Mouse (Mus musculus) G1E (cell line): ENCODE data around the gene Nop2. TPM values are rescaled to one million over a fixed set of nuclear protein-coding genes. Genes with fewer than 3 reads are reported as not detected.

Experiments used
- ATAC-seq: 2 replicates; pipeline ENCODE4 v1.8.0; 2016; ENCODE audit warnings: mild to moderate bottlenecking; ENCODE audit not compliant: insufficient number of reproducible peaks, poor library complexity, low FRiP score, severe bottlenecking; ENCODE audit errors: extremely low read depth
- DNase-seq: peaks from one replicate; pipeline ENCODE4 v3.0.0; 2012; ENCODE audit warnings: low spot score
- H3K27me3 ChIP-seq: 2 replicates; pipeline ENCODE4 v1.6.1; 2012; ENCODE audit warnings: mild to moderate bottlenecking, low read length, inconsistent platforms; ENCODE audit not compliant: insufficient read depth
- H3K36me3 ChIP-seq: replicated peaks from 2 replicates; pipeline ENCODE3; 2012; ENCODE audit warnings: mild to moderate bottlenecking, inconsistent platforms
- H3K4me1 ChIP-seq: 2 replicates; pipeline ENCODE4 v1.6.1; 2012; ENCODE audit warnings: low read depth, low read length, inconsistent platforms, mixed read lengths; ENCODE audit not compliant: insufficient read depth
- H3K4me3 ChIP-seq: 2 replicates; pipeline ENCODE4 v1.5.1; 2012; ENCODE audit warnings: low read depth, mild to moderate bottlenecking, inconsistent platforms, low read length, moderate library complexity, mixed read lengths
- H3K9me3 ChIP-seq: replicated peaks from 2 replicates; pipeline ENCODE4 v1.6.1; 2012; ENCODE audit warnings: inconsistent platforms
- CTCF ChIP-seq: IDR thresholded peaks from 2 replicates; pipeline ENCODE4 v1.5.1; 2012; ENCODE audit warnings: low read depth, low read length, inconsistent platforms, mixed read lengths
- GATA1 ChIP-seq: IDR thresholded peaks from 2 replicates; pipeline ENCODE4 v1.6.1; 2012; ENCODE audit warnings: borderline replicate concordance, low read length, inconsistent platforms, mixed read lengths
- GATA2 ChIP-seq: IDR thresholded peaks from 2 replicates; pipeline ENCODE4 v1.6.1; 2012; ENCODE audit warnings: low read depth, low read length, inconsistent platforms, borderline replicate concordance
- POLR2AphosphoS5 ChIP-seq: IDR thresholded peaks from 2 replicates; pipeline ENCODE4 v1.6.1; 2012; ENCODE audit warnings: low read depth, low read length, inconsistent platforms; ENCODE audit not compliant: insufficient replicate concordance
- TAL1 ChIP-seq: conservative IDR thresholded peaks from 2 replicates; pipeline ENCODE4 v1.6.1; 2012; ENCODE audit warnings: low read depth, low read length, inconsistent platforms, mixed read lengths
- polyA plus RNA-seq: library from polyadenylated mRNA; stranded (reverse); fragments of >175 nt; gene quantifications from 2 replicates; pipeline ENCODE4 v1.2.3, GENCODE M21; 2012
- total RNA-seq, 2 experiments: library from RNA; stranded (forward) in 1 of 2; stranded (reverse) in 1 of 2; fragments of 200-1000 nt in 1 of 2; fragments of >200 nt in 1 of 2; fragmentation: Nextera tagmentation in 1 of 2; gene quantifications; 2 replicates each; pipeline ENCODE4 v1.2.3; 2014 to 2017

Nop2 gene
- total and polyA plus RNA-seq, 3 experiments: 56.9 to 90.0 (median 87.7) TPM

DNA sequence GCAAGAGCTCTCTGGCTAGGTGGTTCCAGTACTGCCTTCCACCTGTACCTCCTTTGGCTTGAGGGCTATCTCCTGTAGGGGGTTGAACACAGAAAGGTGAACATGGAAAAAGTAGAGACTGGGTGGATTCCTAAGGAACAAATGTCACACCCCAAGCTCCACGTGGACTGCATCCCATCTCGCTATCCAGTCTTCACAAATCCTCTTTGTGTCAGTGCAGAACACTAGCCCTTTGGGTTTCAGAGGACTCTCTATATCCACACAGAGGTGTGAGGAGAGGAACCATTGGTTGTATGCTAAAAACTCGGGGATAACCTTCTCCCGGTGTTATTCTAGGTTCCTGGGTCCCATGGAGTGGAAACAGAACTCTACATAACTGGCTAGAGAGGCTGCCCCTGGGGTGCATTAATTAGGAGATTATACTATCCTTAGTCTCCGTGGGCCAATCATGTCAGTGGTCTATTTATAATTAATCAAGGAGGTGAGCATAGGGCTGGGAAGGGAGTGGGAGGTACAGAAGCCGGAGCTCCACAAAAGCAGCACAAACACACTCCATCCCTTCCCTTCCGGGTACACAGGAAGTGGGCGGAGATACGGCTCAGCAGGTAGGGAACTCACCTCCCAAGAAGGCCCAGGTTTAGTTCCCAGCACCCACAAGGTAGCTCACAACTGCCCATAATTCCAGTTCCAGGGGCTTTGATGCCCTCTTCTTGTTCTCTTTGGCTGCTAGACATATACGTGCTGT, 41.2 kb upstream of the Nop2 start:
- Histone ChIP-seq H3K4me3 (peak overlapping the region; percentile 59; the same call in 1 of the 2 replicates), H3K9me3 (no peaks in the 10 kb centered on the region), H3K27me3 (no peaks in the 10 kb centered on the region), H3K4me1 (peaks cover 57% of the 10 kb centered on the region), H3K36me3 (no peaks in the 10 kb centered on the region)
- no peak for TF ChIP-seq POLR2AphosphoS5
- TF ChIP-seq CTCF: no peak
- no peak for TF ChIP-seq TAL1
- TF ChIP-seq GATA1: no peak
- no peak for TF ChIP-seq GATA2
- ATAC-seq (no peak), DNase-seq (no peak)

DNA sequence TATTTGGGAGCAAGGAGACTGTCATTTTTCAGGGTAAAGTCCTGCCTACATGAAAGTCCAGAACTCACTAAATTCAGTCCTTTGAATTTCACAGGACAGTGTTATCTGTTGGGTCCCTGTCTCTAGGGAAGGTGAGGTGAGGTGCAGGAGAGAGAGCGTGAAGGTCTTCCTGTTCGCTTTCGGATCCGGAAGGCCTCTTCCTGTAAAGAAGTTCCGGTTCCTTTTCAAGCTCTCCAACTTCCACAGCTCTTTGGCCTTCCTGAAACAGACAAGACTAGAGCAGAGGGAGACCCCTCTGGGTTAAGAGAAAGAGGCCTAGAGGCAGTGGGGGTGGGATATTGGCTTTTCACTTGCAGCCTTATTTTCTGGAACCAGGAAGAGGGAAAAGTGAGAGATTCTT, 39.3 kb upstream of the Nop2 start:
- TF ChIP-seq GATA1 (no peak), POLR2AphosphoS5 (no peak), GATA2 (no peak), TAL1 (no peak)
- H3K4me1 ChIP-seq: peaks cover 68% of the 10 kb centered on the region
- H3K27me3 ChIP-seq: no peaks in the 10 kb centered on the region
- DNase-seq (no peak), ATAC-seq (no peak)
- H3K4me3 ChIP-seq: no peak overlapping the region
- H3K36me3 ChIP-seq: peaks cover 5% of the 10 kb centered on the region
- H3K9me3 ChIP-seq: no peaks in the 10 kb centered on the region

DNA sequence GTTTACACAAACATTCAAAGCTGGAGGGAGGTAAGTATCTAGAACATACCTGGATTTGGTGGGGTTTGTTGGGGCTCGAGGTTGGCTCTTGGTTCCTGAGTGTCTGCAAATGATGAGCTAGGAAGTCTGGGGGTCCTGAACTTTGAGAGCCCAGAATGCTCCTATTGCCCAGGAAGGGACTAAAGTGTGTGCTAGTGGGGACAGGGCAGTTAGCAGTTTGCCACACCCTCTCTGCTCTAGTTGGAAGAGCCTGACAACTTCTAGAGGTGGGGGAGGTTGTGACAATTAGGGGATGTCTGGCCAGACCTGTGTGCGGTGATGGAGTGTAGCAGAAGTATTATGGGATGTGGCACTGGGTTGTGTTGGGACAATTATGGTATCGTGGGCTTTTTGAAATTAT, 36.9 kb upstream of the Nop2 start:
- H3K4me1 ChIP-seq: peaks cover 69% of the 10 kb centered on the region

DNA sequence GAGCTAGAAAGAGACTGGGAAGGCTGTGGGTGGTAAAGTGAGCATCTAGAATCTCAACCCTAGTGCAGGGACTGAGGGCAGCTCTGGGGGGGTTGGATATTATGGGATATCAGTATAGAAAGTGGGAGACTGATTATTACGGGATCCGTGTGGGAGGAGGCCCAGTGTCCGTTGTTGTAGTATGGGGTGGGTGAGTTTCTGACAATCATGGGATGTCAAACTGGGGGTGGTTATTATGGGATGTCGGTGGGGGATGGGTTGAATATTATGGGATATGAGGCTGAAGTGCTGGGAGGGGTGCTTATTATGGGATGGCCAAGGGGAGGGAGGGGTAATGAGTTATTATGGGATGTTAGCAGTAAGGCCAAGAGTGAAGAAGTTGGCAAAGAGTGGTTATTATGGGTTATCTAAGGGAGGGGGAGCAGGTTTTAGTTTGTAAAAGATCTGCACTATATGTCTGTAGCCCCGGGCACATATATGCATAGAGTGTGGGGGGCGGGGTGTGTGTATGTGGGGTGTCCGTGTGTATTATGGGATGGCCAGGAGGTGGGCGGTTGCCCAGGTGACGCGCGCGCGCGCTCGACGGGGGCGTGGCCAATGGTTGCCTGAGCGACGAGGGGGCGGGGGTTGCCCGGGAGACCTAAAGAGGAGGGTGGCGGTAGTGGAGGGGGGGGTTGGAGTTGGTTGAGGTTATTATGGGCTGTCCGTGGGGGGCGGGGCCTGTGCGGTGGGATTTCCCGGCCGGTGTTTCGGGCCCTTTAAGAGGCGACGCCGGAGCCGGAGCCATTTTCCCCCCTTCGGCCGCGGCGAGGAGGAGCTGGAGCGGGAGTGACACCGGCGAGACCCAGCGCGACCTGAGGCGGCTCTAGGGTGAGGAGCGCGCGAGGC, 36.1 kb upstream of the Nop2 start, which contains the start of gene Chd4:
TSS of gene Chd4 (plus strand) at position 591 of the 888 bp plus-strand sequence.
- DNase-seq (peak; percentile 77), ATAC-seq (peak; percentile 36)
- peaks cover 37% of the 10 kb centered on the region for H3K36me3 ChIP-seq
- TF ChIP-seq GATA2: no peak
- no peak for TF ChIP-seq POLR2AphosphoS5
- no peak for TF ChIP-seq TAL1
- no peak for TF ChIP-seq GATA1
- no peak for TF ChIP-seq CTCF
- H3K27me3 ChIP-seq: no peaks in the 10 kb centered on the region
- no peaks in the 10 kb centered on the region for H3K9me3 ChIP-seq
- peaks cover 70% of the 10 kb centered on the region for H3K4me1 ChIP-seq
- H3K4me3 ChIP-seq: peak within 1 kb of the TSS; percentile 91

More for the DNA sequence above, 36.9 kb upstream of the Nop2 start:
- H3K4me3 ChIP-seq: no peak overlapping the region
- TF ChIP-seq CTCF: no peak
- no peak for TF ChIP-seq TAL1
- TF ChIP-seq GATA1: no peak
- TF ChIP-seq POLR2AphosphoS5: no peak
- TF ChIP-seq GATA2: no peak
- H3K9me3 ChIP-seq: no peaks in the 10 kb centered on the region
- ATAC-seq (no peak), DNase-seq (no peak)
- no peaks in the 10 kb centered on the region for H3K27me3 ChIP-seq
- H3K36me3 ChIP-seq: peaks cover 29% of the 10 kb centered on the region

DNA sequence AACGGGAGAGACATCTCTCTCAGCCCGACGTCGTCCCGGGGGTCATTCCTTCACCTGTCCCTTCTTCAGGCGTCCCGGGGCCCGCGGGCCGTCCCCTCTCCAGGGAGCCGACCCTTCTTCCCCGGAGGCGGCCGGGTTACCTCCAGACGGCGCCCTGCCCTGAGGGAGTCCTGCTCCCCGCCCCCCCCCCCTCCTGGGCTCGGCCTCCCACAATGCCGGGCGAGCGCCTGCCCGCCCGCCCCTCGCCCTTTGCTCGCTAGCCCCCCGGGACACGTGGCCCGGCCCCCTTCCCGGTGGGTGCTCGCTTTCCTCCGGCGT, 35.5 kb upstream of the Nop2 start:
- H3K4me1 ChIP-seq: peaks cover 70% of the 10 kb centered on the region
- H3K36me3 ChIP-seq: peaks cover 43% of the 10 kb centered on the region
- TF ChIP-seq GATA2 (no peak), GATA1 (no peak), POLR2AphosphoS5 (no peak), TAL1 (no peak), CTCF (no peak)
- ATAC-seq (no peak), DNase-seq (peak; percentile 46)
- H3K4me3 ChIP-seq: peak overlapping the region; percentile 91
- no peaks in the 10 kb centered on the region for H3K27me3 ChIP-seq
- no peaks in the 10 kb centered on the region for H3K9me3 ChIP-seq

DNA sequence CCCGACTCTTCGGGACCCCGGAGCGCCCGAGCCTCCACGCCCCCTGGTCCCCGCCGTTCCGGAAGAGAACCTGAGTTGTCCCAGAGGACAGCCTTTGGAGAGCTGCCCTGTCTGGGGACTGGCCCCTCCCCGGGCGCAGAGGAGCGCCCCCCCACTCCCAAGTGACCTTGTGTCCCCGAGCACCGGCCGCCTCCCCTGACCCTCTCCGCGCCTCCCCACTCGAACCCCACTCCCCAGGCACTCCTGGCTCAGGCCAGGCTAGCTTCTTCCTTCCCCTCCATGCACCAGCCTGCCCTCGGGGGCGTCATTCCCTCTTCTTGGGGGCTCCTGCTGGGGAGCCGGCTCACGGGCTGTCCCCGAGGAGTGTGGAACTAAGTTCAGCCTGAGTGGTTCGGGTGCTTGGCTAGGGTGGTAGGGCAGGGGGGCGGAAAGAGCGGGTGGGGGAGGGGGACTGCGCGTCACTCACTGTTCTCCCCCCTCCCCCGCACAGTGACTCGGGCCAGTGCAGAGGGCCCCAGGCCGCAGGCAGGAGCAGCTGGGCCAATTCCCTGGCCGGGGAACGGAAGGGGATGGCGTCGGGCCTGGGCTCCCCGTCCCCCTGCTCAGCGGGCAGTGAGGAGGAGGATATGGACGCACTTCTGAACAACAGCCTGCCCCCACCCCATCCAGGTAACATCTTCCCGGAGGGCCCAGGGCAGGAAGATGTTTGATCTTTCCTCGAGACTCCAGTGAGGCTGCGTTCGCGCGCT, 34.9 kb upstream of the Nop2 start:
- ATAC-seq: peak; percentile 17; the same call in 1 of the 2 replicates
- Histone ChIP-seq H3K9me3 (no peaks in the 10 kb centered on the region), H3K4me3 (peak overlapping the region; percentile 91), H3K4me1 (peaks cover 71% of the 10 kb centered on the region), H3K36me3 (peaks cover 49% of the 10 kb centered on the region), H3K27me3 (no peaks in the 10 kb centered on the region)
- DNase-seq: peak; percentile 87
- TF ChIP-seq TAL1 (no peak), GATA2 (no peak), GATA1 (no peak), CTCF (no peak), POLR2AphosphoS5 (no peak)
